Mouse (Mus musculus) lung, postnatal 25 days (tissue): Measurements from ENCODE around the gene Bnc1.
A peak's percentile ranks its signal among the peaks of the same experiment; 100 is the strongest.

Source experiments
- DNase-seq: peaks from one replicate; pipeline ENCODE4 v3.0.0; 2022; ENCODE audit warnings: low spot score

The Bnc1 gene

DNA sequence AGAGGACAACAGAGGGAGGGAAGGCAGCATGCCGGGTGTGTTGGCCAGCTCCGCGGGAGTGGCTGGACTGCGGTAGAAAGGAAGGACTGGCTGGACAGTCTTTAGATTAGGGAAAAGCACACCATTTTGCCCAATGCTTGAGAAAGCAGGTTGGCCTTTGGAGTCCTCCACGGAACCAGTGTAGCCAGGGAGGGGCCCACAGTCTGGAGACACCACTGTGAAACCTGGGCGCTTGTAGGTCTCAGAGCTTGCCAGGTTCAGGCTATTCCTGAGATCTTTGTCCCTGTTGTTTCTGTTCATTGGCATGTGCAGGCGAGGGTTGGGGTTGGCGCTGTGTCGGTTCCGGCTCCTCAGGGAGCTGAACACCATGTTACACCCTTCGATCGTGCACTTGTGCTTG lies 18.2 kb downstream of the Bnc1 start:
- no peak for DNase-seq

DNA sequence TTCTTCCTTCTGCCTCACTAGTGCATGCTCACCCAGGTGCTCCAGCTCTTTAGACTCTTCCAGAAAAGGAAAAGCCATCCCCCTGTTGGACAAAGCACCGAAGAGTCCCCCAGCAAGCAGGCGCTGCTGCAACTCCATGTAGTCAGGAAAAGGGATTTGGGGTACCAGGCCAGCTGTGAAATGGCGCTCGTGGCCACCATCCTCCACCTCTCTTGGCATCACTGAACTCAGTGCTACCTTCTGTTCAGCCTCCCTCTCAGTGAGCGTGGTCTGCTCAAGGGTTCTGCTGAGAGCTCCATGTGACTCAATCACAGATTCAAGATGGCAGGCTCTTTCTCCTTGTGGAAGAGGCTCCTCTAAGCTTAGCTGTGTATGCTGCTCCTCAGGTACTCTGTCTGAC lies 18.8 kb downstream of the Bnc1 start:
- DNase-seq = no peak

GRCm38 (mm10) chr7:81968975-81969374 lies 23.1 kb downstream of the Bnc1 start:
- no peak for DNase-seq

GRCm38 (mm10) chr7:81968451-81968850 lies 23.6 kb downstream of the Bnc1 start:
- DNase-seq = no peak

- no peak for DNase-seq
These were observed 25.9 kb downstream of the Bnc1 start for GRCm38 (mm10) chr7:81966195-81966594.

- peak; percentile 50 for DNase-seq
These were observed 32.4 kb downstream of the Bnc1 start for GRCm38 (mm10) chr7:81959704-81960103.

- DNase-seq = peak; percentile 35
These were observed 37.8 kb downstream of the Bnc1 start for GRCm38 (mm10) chr7:81954208-81954846.

GRCm38 (mm10) chr7:81950499-81950898 lies 41.6 kb downstream of the Bnc1 start:
- no peak for DNase-seq

DNA sequence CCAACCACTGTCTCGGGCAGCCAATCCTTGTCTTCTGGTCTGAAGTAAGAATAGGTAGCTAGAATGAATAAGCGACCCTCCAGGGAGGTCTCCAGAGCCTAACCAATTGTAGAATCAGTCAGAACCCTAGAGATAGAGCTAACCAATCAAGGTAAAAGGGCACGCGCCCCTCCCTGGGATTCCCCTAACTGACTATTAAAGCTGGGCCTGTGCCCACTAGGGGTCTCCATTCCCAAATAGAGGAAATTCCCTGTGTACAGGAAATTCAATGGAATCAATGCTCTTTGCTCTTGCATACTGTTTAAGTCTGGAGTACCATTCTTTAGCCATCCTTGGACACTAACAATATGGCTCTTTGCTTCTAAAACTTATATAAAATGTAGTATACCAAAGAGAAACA lies 46.7 kb downstream of the Bnc1 start:
- no peak for DNase-seq

DNA sequence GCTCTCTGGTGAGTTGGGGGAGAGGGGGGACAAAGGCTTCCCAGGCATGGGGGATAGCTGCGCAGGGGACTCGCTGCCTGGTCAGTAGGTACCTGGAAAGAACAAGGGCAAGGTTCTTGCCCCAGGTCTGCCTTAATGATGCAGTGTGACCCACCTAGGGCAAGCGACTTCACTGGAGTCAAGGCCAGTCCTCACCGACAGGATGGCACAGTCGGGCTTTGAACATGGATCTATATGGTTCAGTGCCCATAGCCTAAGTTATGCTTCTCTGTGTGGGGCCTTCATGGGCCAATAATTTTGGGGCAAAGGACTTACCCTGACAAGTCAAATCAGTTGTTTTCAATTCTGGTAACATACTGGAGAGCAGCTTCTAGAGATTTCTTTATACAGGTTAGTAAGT lies 57.3 kb downstream of the Bnc1 start:
- no peak for DNase-seq

DNA sequence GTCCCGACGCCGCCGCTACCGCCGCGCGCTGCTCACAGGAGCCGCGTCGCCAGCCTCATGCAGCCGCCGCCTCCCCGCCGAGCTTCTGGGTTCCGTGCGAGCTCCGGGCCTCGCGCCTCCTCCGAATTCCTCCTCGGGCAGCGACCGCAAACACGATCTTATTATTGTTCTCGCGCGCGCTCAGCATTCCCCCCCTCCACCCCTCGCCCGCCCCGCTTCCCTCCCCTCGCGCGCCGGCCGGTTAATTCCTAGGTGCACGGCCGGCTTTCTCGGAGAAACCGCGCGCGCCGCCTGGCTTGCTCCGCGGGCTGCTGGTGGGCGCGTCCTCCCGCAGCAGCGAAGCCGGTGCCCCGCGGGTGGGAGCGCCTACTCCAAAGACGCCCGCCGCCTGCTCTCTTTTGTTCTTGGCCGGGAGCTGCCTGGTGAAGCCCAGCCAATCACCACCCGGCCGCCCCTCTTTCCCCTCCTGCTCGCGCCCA lies 57.8 kb downstream of the Bnc1 start, which contains the start of gene Hdgfl3:
Gene Hdgfl3 (minus strand): TSS at position 207 of the 479 bp plus-strand sequence.
- peak; percentile 74 for DNase-seq

- peak; percentile 29 for DNase-seq
These were observed 58.4 kb downstream of the Bnc1 start for GRCm38 (mm10) chr7:81933601-81934266.

GRCm38 (mm10) chr7:81933061-81933600 lies 59.0 kb downstream of the Bnc1 start:
- DNase-seq = no peak

DNA sequence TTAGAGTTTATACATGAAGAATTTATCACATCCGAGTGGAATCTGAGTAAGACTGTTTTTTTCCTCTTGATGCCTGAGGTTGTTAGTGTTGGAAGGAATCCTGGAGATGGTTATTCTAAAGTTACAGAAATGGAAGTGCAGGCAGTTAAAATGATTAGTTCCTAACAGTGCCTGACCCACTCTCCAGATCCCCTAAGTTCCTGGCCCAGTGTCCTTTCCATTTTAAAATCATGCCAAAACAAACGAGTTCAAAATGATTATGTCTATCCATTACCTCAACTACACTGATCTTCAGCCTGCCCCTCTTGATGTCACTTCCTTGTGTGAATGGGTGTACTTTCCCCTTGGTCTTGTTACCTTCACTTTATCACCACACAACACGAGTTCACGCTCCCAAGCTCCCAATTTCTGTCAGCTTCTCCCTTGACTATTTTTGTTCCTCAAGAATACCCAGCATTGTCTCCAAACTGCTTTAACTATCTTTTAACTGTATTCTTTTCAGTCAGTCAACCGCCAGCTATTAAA lies 59.5 kb downstream of the Bnc1 start:
- DNase-seq = no peak

DNA sequence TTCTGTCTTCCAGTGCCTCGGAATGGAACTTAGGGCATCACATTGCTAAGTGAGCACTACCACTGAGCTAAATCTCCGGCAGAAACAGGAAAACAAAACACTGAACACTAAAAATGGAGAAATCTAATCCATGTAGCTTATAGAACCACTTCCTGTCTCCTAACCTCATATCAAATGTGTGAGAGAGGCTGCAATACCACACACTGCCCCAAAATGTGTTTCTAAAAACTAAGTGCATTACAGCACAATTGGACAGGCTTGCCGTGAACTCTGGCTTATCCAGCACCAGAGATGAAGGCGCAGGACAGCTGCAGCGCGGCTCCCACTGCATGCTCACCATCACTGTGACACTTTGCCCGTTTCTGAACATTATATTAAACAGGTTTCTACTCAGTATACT lies 63.1 kb downstream of the Bnc1 start:
- DNase-seq = no peak

DNA sequence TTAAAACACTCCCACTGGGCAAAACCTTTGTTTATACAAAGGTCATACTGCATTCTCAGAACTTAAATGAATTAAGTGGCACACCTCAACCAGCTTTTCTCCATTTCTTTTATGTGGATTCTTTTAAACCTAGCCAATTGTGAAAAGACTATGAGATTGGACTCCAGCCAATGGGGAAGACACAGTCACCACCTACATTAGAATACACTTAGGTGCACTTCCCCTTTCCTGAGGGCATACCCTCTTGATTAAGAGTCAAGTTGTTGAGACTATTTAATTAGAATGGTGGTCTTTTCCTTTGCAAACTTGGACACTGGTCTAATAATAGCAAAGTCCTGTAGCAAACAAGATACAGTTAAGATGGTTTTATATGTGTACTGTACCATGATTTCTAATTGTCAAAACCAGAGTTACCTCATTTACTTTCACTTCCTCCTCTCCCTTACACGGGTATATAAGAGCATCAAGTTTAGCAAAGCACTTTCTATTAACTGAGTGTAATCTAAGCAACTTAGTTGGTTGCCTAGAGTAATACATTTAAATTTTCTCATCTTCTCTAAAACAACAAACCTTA lies 70.6 kb downstream of the Bnc1 start:
- peak; percentile 5 for DNase-seq

DNA sequence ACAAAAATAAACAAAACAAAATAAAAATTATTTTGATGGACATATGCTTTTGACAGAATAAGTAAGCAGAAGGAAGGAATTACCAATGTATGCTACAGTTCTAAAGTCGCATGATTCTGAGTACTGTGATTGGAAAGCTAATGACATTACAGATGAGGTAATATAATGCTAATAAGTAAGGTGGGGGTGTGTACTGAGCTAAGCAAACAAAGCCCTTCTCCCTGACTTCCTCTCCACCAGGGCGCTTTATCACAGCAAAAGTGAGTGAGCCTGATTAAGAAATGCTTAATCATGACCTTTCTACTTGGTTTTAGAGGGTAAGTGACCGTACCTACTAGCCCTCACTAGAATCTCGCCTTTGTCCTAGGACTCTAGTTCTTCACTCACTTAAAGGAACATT lies 71.8 kb downstream of the Bnc1 start:
- no peak for DNase-seq

DNA sequence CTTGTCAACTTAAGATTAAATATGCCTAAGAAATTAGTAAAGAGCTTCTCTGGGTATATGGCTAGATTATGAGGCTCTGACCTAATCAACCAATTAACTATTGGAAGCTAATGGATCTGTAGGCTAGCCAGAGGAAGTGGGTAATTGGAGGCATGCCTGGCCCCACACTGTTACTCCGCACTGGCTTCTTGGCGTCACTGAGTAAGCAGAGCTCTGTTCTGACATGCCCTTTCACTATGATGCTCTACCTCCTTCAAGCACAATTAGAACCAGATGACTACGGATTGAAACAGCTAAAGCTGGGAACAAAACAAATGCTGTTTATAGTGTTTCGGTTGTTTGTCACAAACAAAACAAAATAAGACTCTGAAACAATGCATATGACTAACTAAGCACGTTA lies 73.8 kb downstream of the Bnc1 start:
- no peak for DNase-seq
